Mouse (Mus musculus) forebrain, embryonic 11.5 days (tissue): ENCODE measurements around the gene Slc41a3. TPM values are rescaled to one million over a fixed set of nuclear protein-coding genes. Genes with fewer than 3 reads are reported as not detected.

Experiments
- ATAC-seq: fragments of 200-750 bp; cut with Nextera tagmentation; replicated peaks from 2 replicates; pipeline ENCODE4 v1.8.0; 2017; ENCODE audit warnings: moderate TSS enrichment; ENCODE audit not compliant: low FRiP score
- DNase-seq: peaks from one replicate; pipeline ENCODE4 v3.0.0-alpha.2; 2017; ENCODE audit warnings: low spot score
- H3K27ac ChIP-seq: fragments of 300-500 bp; sonication (generic); 2 replicates; pipeline ENCODE4 v1.5.1; 2014; ENCODE audit warnings: low read depth, low read length
- H3K27me3 ChIP-seq: fragments of 300-500 bp; sonication (generic); 2 replicates; pipeline ENCODE4 v1.6.1; 2014; ENCODE audit warnings: mild to moderate bottlenecking, low read length, mixed read lengths; ENCODE audit not compliant: control insufficient read depth, insufficient read depth
- H3K36me3 ChIP-seq: fragments of 300-500 bp; sonication (generic); 2 replicates; pipeline ENCODE4 v1.6.1; 2014; ENCODE audit warnings: mild to moderate bottlenecking, low read length, moderate library complexity, mixed read lengths; ENCODE audit not compliant: control insufficient read depth, insufficient read depth
- H3K4me1 ChIP-seq: fragments of 300-500 bp; sonication (generic); replicated peaks from 2 replicates; pipeline ENCODE4 v1.6.1; 2014; ENCODE audit warnings: low read length, mixed read lengths; ENCODE audit not compliant: control insufficient read depth, insufficient read depth
- H3K4me2 ChIP-seq: fragments of 300-500 bp; sonication (generic); 2 replicates; pipeline ENCODE4 v1.6.1; 2014; ENCODE audit warnings: low read depth, mild to moderate bottlenecking, low read length, moderate library complexity, mixed read lengths; ENCODE audit not compliant: severe bottlenecking
- H3K4me3 ChIP-seq: fragments of 300-500 bp; sonication (generic); 2 replicates; pipeline ENCODE4 v1.5.1; 2014; ENCODE audit warnings: low read depth, low read length
- H3K9ac ChIP-seq: fragments of 300-500 bp; sonication (generic); 2 replicates; pipeline ENCODE4 v1.6.1; 2014; ENCODE audit warnings: low read length
- H3K9me3 ChIP-seq: fragments of 300-500 bp; sonication (generic); 2 replicates; pipeline ENCODE4 v1.6.1; 2016; ENCODE audit warnings: low read length, mixed read lengths; ENCODE audit not compliant: control insufficient read depth
- WGBS: fragments of 180-500 bp; shearing (Covaris S2); extraction: QIAGEN DNeasy Blood & Tissue Kit; methylation state at CpG from one replicate; pipeline ENCODE4 v1.1.7; 2014; 5-methylcytosine and 5-hydroxymethylcytosine counted together
- polyA plus RNA-seq: library from polyadenylated mRNA; unstranded; fragments of >200 nt; fragmentation: Nextera tagmentation; extraction: Ambion mirVana; gene quantifications from 2 replicates; pipeline ENCODE4 v1.2.1, GENCODE M21; 2014

Gene Slc41a3
- polyA plus RNA-seq, 1 experiment from 2014 or later = 2.2 TPM

DNA sequence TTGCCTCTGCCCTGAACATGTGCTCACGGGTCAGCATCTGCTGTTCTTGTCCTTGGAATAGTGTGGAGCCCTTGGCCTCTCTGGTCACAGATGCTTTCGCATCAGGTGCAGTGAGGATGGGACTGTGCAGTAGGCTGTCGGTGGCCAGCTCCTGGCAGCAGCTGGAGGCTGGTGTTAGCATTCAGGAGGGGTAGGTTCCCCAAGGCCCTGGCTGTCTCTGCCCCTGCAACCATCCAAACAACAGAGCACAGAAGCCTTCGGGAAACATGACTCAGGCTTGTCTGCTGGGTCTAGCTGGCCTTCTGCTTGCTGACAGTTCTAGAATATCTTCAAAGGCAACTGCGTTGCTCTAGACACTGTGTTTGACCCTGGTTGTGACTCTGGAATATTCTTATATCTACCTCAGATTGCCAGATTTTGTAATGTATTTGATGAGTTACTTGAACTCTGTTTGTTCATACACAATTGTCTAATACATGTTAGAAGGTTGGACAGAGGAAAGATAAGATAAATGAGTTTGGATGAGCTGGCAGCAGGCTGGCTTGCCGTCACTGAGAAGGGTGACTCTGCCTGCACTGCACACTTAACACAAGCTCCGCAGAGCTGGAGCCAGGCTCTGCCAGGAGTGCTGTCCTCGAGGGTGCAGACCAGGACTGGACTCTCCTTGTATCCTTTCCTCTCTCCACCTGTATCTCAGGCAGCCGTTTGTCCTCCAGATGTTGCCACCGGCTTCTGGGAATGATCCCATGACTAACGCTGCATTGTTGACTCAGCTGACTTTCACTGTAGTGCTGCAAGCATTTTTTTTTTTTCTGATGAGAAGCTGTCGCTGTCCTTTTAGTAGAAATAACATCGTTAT lies 38.9 kb upstream of the Slc41a3 start:
- no peak overlapping the region for H3K4me2 ChIP-seq
- H3K9me3 ChIP-seq = no peaks in the 10 kb centered on the region
- no peaks in the 10 kb centered on the region for H3K27me3 ChIP-seq
- H3K9ac ChIP-seq = no peak overlapping the region
- H3K36me3 ChIP-seq = no peaks in the 10 kb centered on the region
- WGBS = 71% methylated on average over 13 of the region's 13 CpGs
- DNase-seq (no peak), ATAC-seq (no peak)
- no peak overlapping the region for H3K4me3 ChIP-seq
- H3K27ac ChIP-seq = no peak overlapping the region
- H3K4me1 ChIP-seq = peaks cover 4% of the 10 kb centered on the region; the same call in 1 of the 2 replicates

DNA sequence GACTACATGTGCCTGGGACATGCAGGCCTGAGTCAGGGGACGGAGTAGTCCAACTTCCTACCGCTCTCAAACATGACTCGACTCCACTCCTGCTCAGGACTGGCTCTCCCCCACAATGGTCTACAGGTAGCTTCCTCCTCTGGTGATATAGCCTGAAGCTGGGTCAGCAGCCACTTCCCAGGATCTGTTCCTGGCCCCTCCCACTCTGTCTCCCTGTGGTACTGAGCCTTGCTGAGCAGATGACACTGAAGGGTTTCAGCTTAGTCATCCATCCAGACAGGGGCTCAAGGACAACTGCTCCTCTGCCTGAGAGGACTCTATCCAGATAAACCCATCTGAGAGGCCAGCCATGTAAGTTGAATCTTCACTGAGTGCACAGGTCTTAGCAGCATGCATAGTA lies 37.0 kb upstream of the Slc41a3 start:
- 90% methylated on average over 3 of the region's 3 CpGs for WGBS
- Histone ChIP-seq H3K9me3 (no peaks in the 10 kb centered on the region), H3K4me3 (no peak overlapping the region), H3K9ac (no peak overlapping the region), H3K4me1 (no peaks in the 10 kb centered on the region), H3K27me3 (no peaks in the 10 kb centered on the region), H3K4me2 (no peak overlapping the region), H3K27ac (no peak overlapping the region), H3K36me3 (no peaks in the 10 kb centered on the region)
- no peak for DNase-seq
- no peak for ATAC-seq

DNA sequence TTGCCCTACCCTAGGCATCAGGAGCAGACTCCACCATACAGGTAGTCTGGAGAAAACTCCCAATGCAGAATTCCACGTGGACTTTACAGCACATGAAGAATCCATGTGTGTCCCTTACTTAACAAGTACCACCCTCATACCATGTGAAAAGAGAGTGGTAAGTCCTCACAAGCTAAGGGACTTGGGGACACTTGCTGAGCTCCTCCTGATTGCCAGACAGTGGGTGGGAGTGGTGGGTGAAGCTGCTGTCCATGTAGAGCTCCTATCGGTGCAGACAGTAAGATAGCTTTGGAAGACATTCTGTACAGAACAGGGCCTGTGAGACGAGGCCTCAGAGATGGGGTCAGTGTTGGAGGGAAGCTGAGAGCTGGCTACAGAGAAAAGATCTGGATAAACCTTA lies 36.6 kb upstream of the Slc41a3 start:
- H3K4me2 ChIP-seq = no peak overlapping the region
- DNase-seq (no peak), ATAC-seq (no peak)
- H3K36me3 ChIP-seq = no peaks in the 10 kb centered on the region
- no peaks in the 10 kb centered on the region for H3K4me1 ChIP-seq
- H3K27ac ChIP-seq = no peak overlapping the region
- no peak overlapping the region for H3K9ac ChIP-seq
- WGBS = 79% methylated on average over 3 of the region's 3 CpGs
- no peaks in the 10 kb centered on the region for H3K9me3 ChIP-seq
- H3K4me3 ChIP-seq = no peak overlapping the region
- H3K27me3 ChIP-seq = no peaks in the 10 kb centered on the region

DNA sequence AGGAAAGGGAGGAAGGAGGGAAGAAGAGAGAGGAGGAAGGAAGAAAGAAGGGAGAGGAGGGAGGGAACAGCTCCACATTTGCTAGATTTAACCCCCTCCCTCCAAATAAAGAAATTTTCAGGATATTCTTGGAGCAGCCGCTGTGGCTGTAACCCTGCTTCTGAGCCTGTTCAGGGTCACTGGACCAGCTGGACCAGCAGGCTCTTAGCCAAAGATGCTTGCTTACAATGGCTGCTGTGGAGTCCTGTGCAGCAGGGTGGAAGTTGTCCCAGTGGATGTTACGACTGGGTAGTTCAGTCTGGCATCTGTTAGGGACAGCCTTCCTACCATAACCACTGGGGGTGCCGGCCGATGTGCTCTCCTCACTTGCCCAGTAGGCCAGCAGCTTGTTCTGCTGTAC lies 35.8 kb upstream of the Slc41a3 start:
- no peaks in the 10 kb centered on the region for H3K4me1 ChIP-seq
- no peak overlapping the region for H3K27ac ChIP-seq
- no peak for ATAC-seq
- H3K27me3 ChIP-seq = no peaks in the 10 kb centered on the region
- 78% methylated on average over 4 of the region's 4 CpGs for WGBS
- no peaks in the 10 kb centered on the region for H3K9me3 ChIP-seq
- no peak overlapping the region for H3K9ac ChIP-seq
- H3K4me3 ChIP-seq = no peak overlapping the region
- no peak for DNase-seq
- H3K36me3 ChIP-seq = no peaks in the 10 kb centered on the region
- no peak overlapping the region for H3K4me2 ChIP-seq

DNA sequence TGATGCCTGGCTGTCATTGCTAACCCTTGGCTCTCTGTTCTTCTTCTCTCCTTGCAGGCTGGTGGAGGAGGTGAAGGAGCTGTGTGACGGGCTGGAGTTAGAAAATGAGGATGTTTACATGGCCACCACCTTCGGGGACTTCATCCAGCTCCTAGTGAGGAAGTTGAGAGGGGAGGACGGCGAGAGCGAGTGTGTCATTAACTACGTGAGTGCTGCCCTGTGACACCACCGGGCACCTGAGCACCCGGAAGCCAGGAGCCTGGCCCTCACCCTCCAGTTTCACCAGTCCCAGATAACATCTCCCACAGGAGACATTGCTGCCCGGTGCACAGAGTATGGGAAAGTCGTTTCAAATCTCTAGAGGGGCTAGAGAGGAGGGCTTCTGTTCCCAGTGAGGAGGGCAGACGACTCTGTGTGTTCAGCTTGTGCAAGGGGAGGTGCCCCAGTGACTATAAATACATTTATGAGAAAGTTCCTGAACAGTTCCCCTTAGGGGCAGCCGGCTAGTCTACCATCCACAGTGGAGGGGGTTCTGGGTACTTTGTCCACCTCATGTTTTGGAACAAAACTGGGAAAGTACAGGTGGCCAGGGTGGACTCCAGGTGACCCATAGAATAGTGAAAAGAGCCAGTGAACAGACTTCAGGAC lies 34.7 kb upstream of the Slc41a3 start:
- Histone ChIP-seq H3K4me2 (no peak overlapping the region), H3K27me3 (no peaks in the 10 kb centered on the region), H3K9me3 (no peaks in the 10 kb centered on the region), H3K4me3 (no peak overlapping the region), H3K4me1 (no peaks in the 10 kb centered on the region), H3K27ac (no peak overlapping the region), H3K9ac (no peak overlapping the region), H3K36me3 (no peaks in the 10 kb centered on the region)
- ATAC-seq (no peak), DNase-seq (no peak)
- 77% methylated on average over 12 of the region's 12 CpGs for WGBS

DNA sequence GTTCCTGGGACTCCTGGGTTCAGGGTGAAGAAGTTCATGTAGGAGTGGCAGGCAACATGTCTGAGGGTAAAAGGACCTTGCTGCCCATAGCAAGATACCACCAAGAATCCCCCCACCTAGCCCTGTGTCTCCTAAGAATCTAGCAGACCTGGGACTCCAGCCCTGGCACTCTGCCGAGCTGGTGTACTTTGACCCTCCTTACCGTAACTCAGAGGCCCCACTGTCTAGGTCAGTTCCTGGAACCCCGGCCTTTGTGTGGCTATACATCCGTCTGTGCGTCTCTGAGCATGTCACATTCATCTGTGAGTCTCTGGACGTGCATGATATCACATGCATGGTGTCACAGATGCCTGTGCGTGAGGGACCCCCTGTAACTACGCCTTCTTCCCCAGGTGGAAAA lies 34.1 kb upstream of the Slc41a3 start:
- Histone ChIP-seq H3K4me2 (no peak overlapping the region), H3K27me3 (no peaks in the 10 kb centered on the region), H3K9me3 (no peaks in the 10 kb centered on the region), H3K9ac (no peak overlapping the region), H3K27ac (no peak overlapping the region), H3K4me3 (no peak overlapping the region), H3K36me3 (no peaks in the 10 kb centered on the region), H3K4me1 (no peaks in the 10 kb centered on the region)
- no peak for DNase-seq
- no peak for ATAC-seq
- 82% methylated on average over 8 of the region's 8 CpGs for WGBS

DNA sequence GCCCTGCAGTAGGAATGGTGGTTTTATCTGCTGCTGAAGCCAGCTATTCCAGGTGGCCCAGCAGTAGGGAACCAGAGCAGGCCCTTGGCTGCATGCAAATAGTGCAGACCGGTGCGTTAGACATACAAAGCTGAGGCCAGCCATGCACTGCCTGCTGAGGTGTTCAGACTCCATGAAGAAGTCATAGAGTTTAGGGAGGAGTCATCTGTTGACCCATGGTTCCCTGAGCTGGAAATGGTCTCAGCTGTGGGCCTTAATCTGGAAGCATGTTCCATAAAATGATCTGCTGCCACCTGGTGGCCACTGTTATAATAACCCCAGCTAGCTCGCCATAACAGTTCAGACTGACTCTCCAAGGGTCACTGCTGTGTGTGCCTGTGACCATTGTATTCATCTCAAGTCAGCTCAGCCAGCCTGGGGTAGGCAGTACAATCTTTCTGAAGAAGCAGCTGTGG lies 29.2 kb upstream of the Slc41a3 start:
- ATAC-seq (peak; percentile 43; the same call in 1 of the 2 replicates), DNase-seq (peak; percentile 86)
- Histone ChIP-seq H3K4me1 (no peaks in the 10 kb centered on the region), H3K27ac (no peak overlapping the region), H3K4me2 (no peak overlapping the region), H3K9ac (no peak overlapping the region), H3K36me3 (no peaks in the 10 kb centered on the region), H3K27me3 (no peaks in the 10 kb centered on the region), H3K9me3 (no peaks in the 10 kb centered on the region), H3K4me3 (no peak overlapping the region)
- 44% methylated on average over 3 of the region's 3 CpGs for WGBS

DNA sequence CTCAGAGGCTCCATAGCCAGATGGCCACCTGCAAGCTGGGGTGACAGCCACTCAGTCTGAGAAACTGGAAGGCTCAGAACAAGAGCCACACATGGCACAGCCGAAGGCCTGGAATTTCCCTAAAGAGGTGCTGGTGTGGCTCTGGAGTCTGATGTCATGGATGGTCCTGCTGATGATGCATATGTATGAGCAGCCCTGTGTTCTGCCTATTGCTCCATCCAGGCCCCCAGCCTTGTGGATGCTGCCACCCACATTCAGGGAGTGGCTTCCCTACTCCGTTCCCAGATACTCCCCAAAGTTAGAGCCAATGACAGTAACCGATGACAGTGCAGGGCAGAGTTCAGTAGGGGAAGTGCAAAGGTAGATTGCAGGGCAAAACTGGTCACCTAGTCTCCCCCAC lies 26.4 kb upstream of the Slc41a3 start:
- no peaks in the 10 kb centered on the region for H3K36me3 ChIP-seq
- 51% methylated on average over 3 of the region's 3 CpGs for WGBS

More for the DNA sequence above, 26.4 kb upstream of the Slc41a3 start:
- Histone ChIP-seq H3K4me2 (no peak overlapping the region), H3K9ac (no peak overlapping the region), H3K4me1 (no peaks in the 10 kb centered on the region), H3K27me3 (no peaks in the 10 kb centered on the region), H3K27ac (no peak overlapping the region), H3K9me3 (no peaks in the 10 kb centered on the region), H3K4me3 (no peak overlapping the region)
- ATAC-seq (peak; percentile 33; the same call in 1 of the 2 replicates), DNase-seq (no peak)
